Mouse (Mus musculus): ENCODE results near the gene Ly6g6d. TPM values are rescaled to one million over a fixed set of nuclear protein-coding genes. Genes with fewer than 3 reads are reported as not detected.
"Not testable (repeated sequence)": the region's sequence is repeated elsewhere in the genome, so short reads cannot be mapped to it uniquely, and the experiment has no call there.

Gene Ly6g6d
- total RNA-seq, 4 experiments from 2014 or later: 0.46 to 0.68 TPM; not detected in 2

- no peak for DNase-seq
These were observed 29.5 kb downstream of the Ly6g6d start for GRCm38 (mm10) chr17:35048149-35048931.

- DNase-seq: no peak
These were observed 30.2 kb downstream of the Ly6g6d start for GRCm38 (mm10) chr17:35047688-35048087.

- peak; percentile 96 for DNase-seq
These were observed 31.0 kb downstream of the Ly6g6d start, which contains the start of gene Msh5 for GRCm38 (mm10) chr17:35046681-35047455. Gene Msh5, minus strand, starts transcription at chr17:35046745.

GRCm38 (mm10) chr17:35045807-35046680, 31.8 kb downstream of the Ly6g6d start:
- no peak for DNase-seq

- DNase-seq: no peak
These were observed 32.7 kb downstream of the Ly6g6d start for GRCm38 (mm10) chr17:35044904-35045806.

GRCm38 (mm10) chr17:35043794-35044193, 34.1 kb downstream of the Ly6g6d start:
- no peak for DNase-seq

GRCm38 (mm10) chr17:35039121-35039873, 38.6 kb downstream of the Ly6g6d start:
- DNase-seq: no peak

- DNase-seq: no peak
These were observed 43.0 kb downstream of the Ly6g6d start for GRCm38 (mm10) chr17:35034896-35035295.

- DNase-seq: not testable (repeated sequence)
These were observed 44.2 kb downstream of the Ly6g6d start for GRCm38 (mm10) chr17:35033703-35034102.

GRCm38 (mm10) chr17:35032323-35032870, 45.5 kb downstream of the Ly6g6d start:
- DNase-seq: no peak

GRCm38 (mm10) chr17:35031880-35032279, 46.0 kb downstream of the Ly6g6d start:
- DNase-seq: no peak

GRCm38 (mm10) chr17:35031272-35031671, 46.6 kb downstream of the Ly6g6d start:
- no peak for DNase-seq

- DNase-seq: no peak
These were observed 48.0 kb downstream of the Ly6g6d start for GRCm38 (mm10) chr17:35029691-35030532.

- DNase-seq: no peak
These were observed 49.5 kb downstream of the Ly6g6d start for GRCm38 (mm10) chr17:35028315-35028714.

- no peak for DNase-seq
These were observed 50.4 kb downstream of the Ly6g6d start, which contains the start of gene Sapcd1 for GRCm38 (mm10) chr17:35027277-35028068. Gene Sapcd1, minus strand, starts transcription at chr17:35028016.

GRCm38 (mm10) chr17:35026206-35026605, 51.7 kb downstream of the Ly6g6d start:
- no peak for DNase-seq

GRCm38 (mm10) chr17:35024691-35025488, 53.0 kb downstream of the Ly6g6d start:
- DNase-seq: no peak

- DNase-seq: no peak
These were observed 53.6 kb downstream of the Ly6g6d start for GRCm38 (mm10) chr17:35024261-35024660.
